Mouse (Mus musculus) neural tube, embryonic 13.5 days (tissue): ENCODE measurements around the gene Arntl2. TPM values are rescaled to one million over a fixed set of nuclear protein-coding genes. Genes with fewer than 3 reads are reported as not detected.
A peak's percentile ranks its signal among the peaks of the same experiment; 100 is the strongest.

Source experiments
- ATAC-seq: fragments of 200-750 bp; cut with Nextera tagmentation; 2 replicates; pipeline ENCODE4 v1.8.0; 2017; ENCODE audit warnings: low read depth, mild to moderate bottlenecking, moderate TSS enrichment, moderate library complexity
- H3K27ac ChIP-seq: fragments of 300-500 bp; sonication (generic); replicated peaks from 2 replicates; pipeline ENCODE4 v1.5.1; 2015; ENCODE audit warnings: moderate library complexity, mild to moderate bottlenecking, inconsistent platforms
- H3K27me3 ChIP-seq: fragments of 300-500 bp; sonication (generic); 2 replicates; pipeline ENCODE4 v1.6.1; 2015; ENCODE audit warnings: mild to moderate bottlenecking, inconsistent platforms
- H3K36me3 ChIP-seq: fragments of 300-500 bp; sonication (generic); 2 replicates; pipeline ENCODE4 v1.6.1; 2015; ENCODE audit warnings: mild to moderate bottlenecking, inconsistent platforms
- H3K4me1 ChIP-seq: fragments of 300-500 bp; sonication (generic); replicated peaks from 2 replicates; pipeline ENCODE4 v1.6.1; 2015; ENCODE audit warnings: inconsistent platforms
- H3K4me2 ChIP-seq: fragments of 300-500 bp; sonication (generic); 2 replicates; pipeline ENCODE4 v1.6.1; 2015; ENCODE audit warnings: inconsistent platforms, mild to moderate bottlenecking, moderate library complexity
- H3K4me3 ChIP-seq: fragments of 300-500 bp; sonication (generic); 2 replicates; pipeline ENCODE4 v1.5.1; 2015; ENCODE audit warnings: mild to moderate bottlenecking, inconsistent platforms
- H3K9ac ChIP-seq: fragments of 300-500 bp; sonication (generic); 2 replicates; pipeline ENCODE4 v1.6.1; 2015; ENCODE audit warnings: moderate library complexity, mild to moderate bottlenecking, inconsistent platforms
- H3K9me3 ChIP-seq: fragments of 300-500 bp; sonication (generic); 2 replicates; pipeline ENCODE4 v1.6.1; 2016; ENCODE audit warnings: inconsistent platforms
- WGBS: fragments of 180-500 bp; shearing (Covaris S2); methylation state at CpG from one replicate; pipeline ENCODE4 v1.1.7; 2015; 5-methylcytosine and 5-hydroxymethylcytosine counted together
- polyA plus RNA-seq: library from polyadenylated mRNA; unstranded; fragments of >200 nt; fragmentation: Nextera tagmentation; extraction: Ambion mirVana; gene quantifications from 2 replicates; pipeline ENCODE4 v1.2.1, GENCODE M21; 2015

Gene Arntl2
- polyA plus RNA-seq, 1 experiment from 2014 or later: 1.8 TPM

DNA sequence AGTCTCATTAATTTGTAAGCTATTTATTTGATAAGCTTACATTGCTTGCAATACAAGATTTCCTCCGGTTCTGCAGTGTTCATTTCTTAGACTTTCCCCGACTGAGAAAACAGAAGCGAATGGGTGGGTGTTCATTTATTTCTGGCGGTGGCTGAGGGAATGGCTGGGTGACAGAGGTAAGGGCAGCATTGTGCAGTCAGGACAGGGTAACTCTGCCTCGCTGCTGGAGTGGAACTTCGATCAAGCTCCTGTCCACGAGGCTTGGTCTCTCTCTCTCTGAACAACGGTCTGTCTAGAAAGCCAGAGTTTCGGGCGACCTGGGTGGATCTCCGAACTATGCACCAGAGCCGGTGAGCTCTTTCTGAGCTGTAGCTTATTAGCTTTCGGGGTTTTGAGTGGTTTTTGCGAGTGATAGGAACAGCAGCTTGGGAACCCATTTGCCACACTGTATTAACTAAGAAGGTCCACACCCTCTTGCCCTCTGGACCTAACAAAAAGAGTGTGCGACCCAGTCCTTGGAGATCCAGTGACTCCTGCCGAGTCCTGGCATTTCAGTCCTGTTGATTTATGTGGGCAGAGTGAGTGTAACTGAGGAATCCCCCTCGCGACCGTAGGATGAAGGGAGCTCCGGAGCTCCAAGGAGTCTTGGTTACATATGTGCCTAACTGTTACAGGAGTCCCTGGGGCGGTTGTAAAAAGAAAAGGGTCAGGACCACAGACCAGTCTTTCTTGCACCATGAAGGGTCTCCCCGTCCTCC lies 510 bp upstream of the Arntl2 start:
- Histone ChIP-seq H3K9ac (peak overlapping the region; percentile 72), H3K27ac (no peak overlapping the region), H3K4me3 (peak overlapping the region; percentile 50), H3K4me2 (peak overlapping the region; percentile 90), H3K9me3 (no peaks in the 10 kb centered on the region), H3K4me1 (peaks cover 16% of the 10 kb centered on the region), H3K36me3 (no peaks in the 10 kb centered on the region), H3K27me3 (peaks cover 23% of the 10 kb centered on the region)
- peak; percentile 47 for ATAC-seq
- WGBS: 19% methylated on average over 22 of the region's 22 CpGs

- Histone ChIP-seq H3K9ac (no peak overlapping the region), H3K4me1 (peaks cover 16% of the 10 kb centered on the region), H3K36me3 (no peaks in the 10 kb centered on the region), H3K4me3 (no peak overlapping the region), H3K27me3 (peaks cover 23% of the 10 kb centered on the region), H3K27ac (no peak overlapping the region), H3K4me2 (no peak overlapping the region), H3K9me3 (no peaks in the 10 kb centered on the region)
- no peak for ATAC-seq
- 58% methylated on average over 5 of the region's 5 CpGs for WGBS
Measured at GRCm38 (mm10) chr6:146797446-146797845, 1.6 kb downstream of the Arntl2 start.

DNA sequence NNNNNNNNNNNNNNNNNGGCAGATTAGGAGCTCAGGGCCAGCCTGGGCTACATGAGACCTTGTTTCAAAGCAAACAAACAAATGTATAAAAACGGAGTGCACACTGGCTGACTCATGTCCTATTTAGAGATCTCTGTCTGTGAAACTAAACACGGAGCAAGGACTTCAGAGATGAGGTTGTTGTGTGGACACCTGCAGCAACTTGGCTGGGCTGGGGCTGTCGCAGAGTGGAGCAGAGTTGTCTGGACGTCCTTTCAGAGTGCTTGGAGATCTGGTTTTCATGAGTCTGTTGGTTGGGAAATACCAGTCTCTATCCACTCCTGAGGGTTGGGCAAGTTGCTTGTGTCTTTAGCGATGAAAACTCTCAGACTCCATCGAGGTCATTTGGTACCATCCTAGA lies 14.1 kb downstream of the Arntl2 start:
- H3K27ac ChIP-seq: no peak overlapping the region
- H3K27me3 ChIP-seq: no peaks in the 10 kb centered on the region
- no peak for ATAC-seq
- WGBS: 90% methylated on average over 6 of the region's 6 CpGs
- H3K9ac ChIP-seq: no peak overlapping the region
- no peaks in the 10 kb centered on the region for H3K4me1 ChIP-seq
- no peaks in the 10 kb centered on the region for H3K9me3 ChIP-seq
- no peak overlapping the region for H3K4me3 ChIP-seq
- H3K4me2 ChIP-seq: no peak overlapping the region
- 0 out of 2 replicates have a peak, but pooled peaks cover 10% of the 10 kb centered on the region for H3K36me3 ChIP-seq

- no peak overlapping the region for H3K4me3 ChIP-seq
- no peaks in the 10 kb centered on the region for H3K4me1 ChIP-seq
- no peak for ATAC-seq
- H3K9ac ChIP-seq: no peak overlapping the region
- H3K9me3 ChIP-seq: no peaks in the 10 kb centered on the region
- H3K27me3 ChIP-seq: no peaks in the 10 kb centered on the region
- WGBS: 89% methylated on average over 5 of the region's 5 CpGs
- H3K27ac ChIP-seq: no peak overlapping the region
- 0 out of 2 replicates have a peak, but pooled peaks cover 10% of the 10 kb centered on the region for H3K36me3 ChIP-seq
- no peak overlapping the region for H3K4me2 ChIP-seq
Measured at GRCm38 (mm10) chr6:146813007-146813406, 17.2 kb downstream of the Arntl2 start.

- Histone ChIP-seq H3K4me1 (no peaks in the 10 kb centered on the region), H3K27me3 (no peaks in the 10 kb centered on the region), H3K36me3 (no peaks in the 10 kb centered on the region), H3K9ac (no peak overlapping the region), H3K27ac (no peak overlapping the region), H3K9me3 (no peaks in the 10 kb centered on the region), H3K4me3 (no peak overlapping the region), H3K4me2 (no peak overlapping the region)
- no peak for ATAC-seq
- WGBS: 88% methylated on average over 29 of the region's 29 CpGs
Measured at GRCm38 (mm10) chr6:146820177-146820965, 24.5 kb downstream of the Arntl2 start.

DNA sequence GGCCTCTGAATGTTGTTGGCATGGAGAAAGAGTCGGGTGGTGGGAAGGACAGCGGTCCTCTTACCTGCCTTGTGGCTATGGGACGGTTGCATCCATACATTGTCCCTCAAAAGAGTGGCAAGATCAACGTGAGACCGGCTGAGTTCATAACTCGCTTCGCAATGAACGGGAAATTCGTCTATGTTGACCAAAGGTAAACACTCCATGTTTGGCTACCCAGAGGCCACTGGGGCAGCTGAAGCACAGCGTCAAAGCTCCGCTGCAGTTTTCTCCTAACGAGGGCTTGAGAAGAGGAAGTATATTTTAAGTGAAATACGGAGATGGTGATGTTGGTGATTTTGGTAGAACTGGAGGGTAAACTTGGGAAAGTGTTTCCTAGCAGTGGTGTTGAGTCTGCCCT lies 26.1 kb downstream of the Arntl2 start:
- H3K4me3 ChIP-seq: no peak overlapping the region
- no peak for ATAC-seq
- H3K4me2 ChIP-seq: no peak overlapping the region

GRCm38 (mm10) chr6:146824727-146825486 lies 29.1 kb downstream of the Arntl2 start:
- peak; percentile 47; the same call in 1 of the 2 replicates for ATAC-seq
- H3K9ac ChIP-seq: no peak overlapping the region
- H3K9me3 ChIP-seq: no peaks in the 10 kb centered on the region
- H3K4me3 ChIP-seq: no peak overlapping the region
- H3K4me2 ChIP-seq: no peak overlapping the region
- no peak overlapping the region for H3K27ac ChIP-seq
- no peaks in the 10 kb centered on the region for H3K27me3 ChIP-seq
- no peaks in the 10 kb centered on the region for H3K36me3 ChIP-seq
- no peaks in the 10 kb centered on the region for H3K4me1 ChIP-seq
- WGBS: 41% methylated on average over 16 of the region's 16 CpGs

More for the DNA sequence above, 26.1 kb downstream of the Arntl2 start:
- Histone ChIP-seq H3K27ac (no peak overlapping the region), H3K27me3 (no peaks in the 10 kb centered on the region), H3K9ac (no peak overlapping the region), H3K4me1 (no peaks in the 10 kb centered on the region), H3K36me3 (no peaks in the 10 kb centered on the region), H3K9me3 (no peaks in the 10 kb centered on the region)
- 92% methylated on average over 13 of the region's 13 CpGs for WGBS

DNA sequence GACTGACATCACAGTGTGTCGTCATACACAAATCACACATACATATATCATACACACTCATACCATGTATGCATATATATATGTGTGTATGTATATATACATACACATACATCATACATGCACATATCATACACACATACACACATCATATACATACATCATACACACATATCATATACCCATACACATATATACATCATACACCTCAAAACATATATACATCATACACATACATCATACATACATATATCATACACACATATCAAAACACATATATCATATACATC lies 29.6 kb downstream of the Arntl2 start:
- 80% methylated on average over 1 of the region's 1 CpGs for WGBS
- Histone ChIP-seq H3K4me3 (no peak overlapping the region), H3K27me3 (no peaks in the 10 kb centered on the region), H3K9ac (no peak overlapping the region), H3K4me2 (no peak overlapping the region), H3K27ac (no peak overlapping the region), H3K36me3 (no peaks in the 10 kb centered on the region), H3K4me1 (no peaks in the 10 kb centered on the region), H3K9me3 (no peaks in the 10 kb centered on the region)
- no peak for ATAC-seq

- Histone ChIP-seq H3K27me3 (no peaks in the 10 kb centered on the region), H3K36me3 (no peaks in the 10 kb centered on the region)
Measured at GRCm38 (mm10) chr6:146831320-146831719, 35.5 kb downstream of the Arntl2 start.

GRCm38 (mm10) chr6:146833485-146834314 lies 37.8 kb downstream of the Arntl2 start:
- Histone ChIP-seq H3K27me3 (no peaks in the 10 kb centered on the region), H3K27ac (no peak overlapping the region), H3K36me3 (no peaks in the 10 kb centered on the region), H3K4me2 (no peak overlapping the region), H3K4me1 (no peaks in the 10 kb centered on the region; the same call in 1 of the 2 replicates), H3K4me3 (no peak overlapping the region), H3K9me3 (no peaks in the 10 kb centered on the region), H3K9ac (no peak overlapping the region)
- WGBS: 72% methylated on average over 6 of the region's 6 CpGs
- ATAC-seq: peak; percentile 75; the same call in 1 of the 2 replicates

More at GRCm38 (mm10) chr6:146831320-146831719, 35.5 kb downstream of the Arntl2 start:
- ATAC-seq: no peak
- 70% methylated on average over 12 of the region's 12 CpGs for WGBS
- no peak overlapping the region for H3K4me3 ChIP-seq
- H3K9me3 ChIP-seq: no peaks in the 10 kb centered on the region
- no peak overlapping the region for H3K4me2 ChIP-seq
- no peak overlapping the region for H3K9ac ChIP-seq
- no peaks in the 10 kb centered on the region; the same call in 1 of the 2 replicates for H3K4me1 ChIP-seq
- H3K27ac ChIP-seq: no peak overlapping the region

GRCm38 (mm10) chr6:146834342-146834741 lies 38.5 kb downstream of the Arntl2 start:
- no peak overlapping the region for H3K27ac ChIP-seq
- no peaks in the 10 kb centered on the region; the same call in 1 of the 2 replicates for H3K4me1 ChIP-seq
- H3K36me3 ChIP-seq: no peaks in the 10 kb centered on the region
- H3K4me2 ChIP-seq: no peak overlapping the region
- H3K4me3 ChIP-seq: no peak overlapping the region
- ATAC-seq: no peak
- no peaks in the 10 kb centered on the region for H3K27me3 ChIP-seq
- no peaks in the 10 kb centered on the region for H3K9me3 ChIP-seq
- H3K9ac ChIP-seq: no peak overlapping the region
- WGBS: 85% methylated on average over 3 of the region's 3 CpGs
